Mouse (Mus musculus) urinary bladder, postnatal 4 days (tissue): ENCODE results near the gene Lexm.

Source experiments
- DNase-seq, 2 experiments: peaks; one replicate each; pipeline ENCODE4 v3.0.0; 2021 to 2022; ENCODE audit warnings: low spot score in 2 of 2

The Lexm gene

DNA sequence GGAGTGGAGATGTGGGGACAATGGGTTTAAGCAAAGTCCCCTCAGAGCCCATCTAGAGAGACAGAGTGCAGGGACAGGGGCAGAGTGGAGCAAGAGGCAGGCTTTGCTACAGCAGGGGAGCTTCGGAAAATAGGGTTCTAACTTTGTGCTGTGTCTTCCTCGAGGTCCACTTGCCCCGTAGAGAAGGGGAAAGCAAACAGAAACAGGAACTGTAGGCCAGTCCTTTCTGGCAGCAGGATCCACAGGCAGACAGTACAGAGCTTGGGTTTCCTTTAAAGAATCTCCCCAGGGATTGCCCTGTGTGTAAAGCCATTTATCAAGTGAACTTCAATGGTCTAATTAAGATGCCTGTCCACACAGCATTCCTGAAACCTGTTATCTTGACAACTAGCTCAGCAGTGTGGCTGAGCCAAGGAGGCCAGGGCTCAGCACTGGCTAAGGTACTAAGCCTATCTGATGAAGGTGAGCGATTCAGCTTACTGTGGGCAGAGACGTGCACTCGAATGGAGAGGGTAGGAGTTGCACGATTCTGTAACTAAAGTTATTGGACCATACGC is 71.1 kb downstream of the Lexm start:
- DNase-seq, result no peak

DNA sequence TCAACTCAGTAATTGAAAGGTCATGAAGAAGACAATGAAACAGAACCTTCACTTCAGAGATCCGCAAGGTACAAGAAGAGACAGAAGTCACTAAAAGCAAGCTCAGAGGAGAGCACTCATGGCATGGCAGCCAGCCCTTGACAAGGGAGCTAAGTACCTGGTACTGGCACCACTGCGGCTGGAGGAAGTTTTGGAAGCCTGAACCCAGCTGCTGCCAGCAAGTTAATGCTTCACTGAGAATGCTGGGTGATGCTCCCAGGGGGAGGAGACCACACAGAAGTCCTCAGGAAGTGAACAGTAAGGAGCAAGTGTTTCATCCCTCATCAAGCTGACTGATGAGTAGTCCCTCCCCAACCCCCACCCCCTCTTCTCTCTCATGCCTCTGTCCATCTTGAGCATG is 74.8 kb downstream of the Lexm start:
- no peak for DNase-seq

GRCm38 (mm10) chr4:106541491-106541890 is 75.5 kb downstream of the Lexm start:
- no peak for DNase-seq
